Mouse (Mus musculus): ENCODE results near the gene Kif3a.

Kif3a gene

GRCm38 (mm10) chr11:53616748-53617558, 49.8 kb downstream of the Kif3a start:
- DNase-seq (ENCODE audit: inconsistent ontology term), result no peak

DNA sequence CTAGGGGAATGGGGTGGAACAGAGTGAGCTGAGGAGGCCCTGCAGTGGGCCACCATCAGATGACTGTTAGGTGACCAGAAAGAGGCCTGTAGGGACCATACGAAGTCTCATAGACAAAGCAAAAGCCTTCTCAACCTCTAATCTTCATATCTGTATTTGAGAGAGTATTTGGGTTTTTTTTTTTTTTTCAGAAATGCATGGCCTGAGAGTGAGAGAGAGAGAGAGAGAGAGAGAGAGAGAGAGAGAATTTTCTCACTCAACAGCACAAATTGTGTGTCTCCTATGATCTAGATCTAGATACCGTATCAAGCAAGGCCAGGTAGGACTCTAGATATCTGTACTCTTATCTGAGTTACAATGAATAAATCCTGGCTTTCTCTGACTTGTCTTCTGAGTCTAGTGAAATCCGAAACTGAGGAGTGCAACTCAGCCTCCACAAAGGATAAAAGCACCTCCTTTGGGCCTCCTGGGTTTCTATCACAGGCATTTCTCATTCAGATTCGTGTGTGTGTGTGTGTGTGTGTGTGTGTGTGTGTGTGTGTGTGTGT, 50.5 kb downstream of the Kif3a start:
- DNase-seq (ENCODE audit: inconsistent ontology term), result no peak

DNA sequence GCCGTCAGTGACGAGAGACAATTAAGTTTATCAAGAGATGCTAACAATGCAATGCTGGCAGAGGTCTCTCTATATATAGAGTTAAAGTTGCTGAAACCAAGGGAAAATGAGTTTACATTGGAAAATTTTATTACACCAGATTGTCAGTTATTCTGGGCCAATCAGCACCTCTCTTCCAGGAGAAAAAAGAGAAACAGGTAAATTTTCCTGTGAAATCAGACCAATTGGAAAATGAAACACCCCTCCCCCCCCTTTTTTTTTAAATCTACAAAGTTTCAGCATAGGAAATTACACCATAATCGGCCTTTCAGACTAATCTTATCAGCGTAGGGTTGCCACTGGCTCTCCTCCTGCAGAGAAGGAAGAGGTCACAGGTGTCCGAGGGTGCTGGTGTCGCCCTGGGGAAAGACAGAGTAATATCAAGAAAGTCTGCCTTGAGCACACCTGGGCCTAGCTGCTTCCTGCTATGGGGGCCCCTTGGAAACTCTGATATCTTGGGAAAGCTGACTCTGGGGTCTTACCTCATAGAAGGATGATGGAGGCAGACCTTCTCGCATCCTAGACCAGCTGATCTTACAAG, 51.5 kb downstream of the Kif3a start, which contains the start of gene Il4:
Il4 (minus strand) TSS at position 51 of the 580 bp plus-strand sequence.
- DNase-seq (ENCODE audit: inconsistent ontology term), result no peak

GRCm38 (mm10) chr11:53619428-53619827, 52.2 kb downstream of the Kif3a start:
- DNase-seq (ENCODE audit: inconsistent ontology term), result no peak

GRCm38 (mm10) chr11:53620094-53620493, 52.9 kb downstream of the Kif3a start:
- no peak for DNase-seq (ENCODE audit: inconsistent ontology term)

GRCm38 (mm10) chr11:53621582-53622439, 54.6 kb downstream of the Kif3a start:
- DNase-seq (ENCODE audit: inconsistent ontology term), result no peak

DNA sequence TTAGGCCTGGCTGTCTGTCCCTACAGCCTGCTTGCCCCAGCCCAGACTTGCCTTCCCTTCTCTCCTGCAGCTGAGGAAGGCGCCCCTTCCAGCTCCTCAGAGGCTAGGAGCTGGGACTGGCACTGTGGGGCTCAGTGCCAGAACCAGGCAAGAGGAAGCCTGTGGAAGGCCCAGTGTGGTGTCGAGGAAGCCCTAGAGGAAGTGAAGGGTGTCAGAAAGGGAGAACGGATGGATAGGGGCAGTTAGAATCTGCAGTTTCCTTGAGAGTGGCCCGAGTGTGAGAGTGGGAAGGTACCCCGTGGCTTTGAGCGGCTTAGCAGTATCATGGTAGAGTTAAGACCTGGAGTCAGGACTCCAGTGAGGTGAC, 55.2 kb downstream of the Kif3a start:
- no peak for DNase-seq (ENCODE audit: inconsistent ontology term)

GRCm38 (mm10) chr11:53623573-53623972, 56.4 kb downstream of the Kif3a start:
- no peak for DNase-seq (ENCODE audit: inconsistent ontology term)

DNA sequence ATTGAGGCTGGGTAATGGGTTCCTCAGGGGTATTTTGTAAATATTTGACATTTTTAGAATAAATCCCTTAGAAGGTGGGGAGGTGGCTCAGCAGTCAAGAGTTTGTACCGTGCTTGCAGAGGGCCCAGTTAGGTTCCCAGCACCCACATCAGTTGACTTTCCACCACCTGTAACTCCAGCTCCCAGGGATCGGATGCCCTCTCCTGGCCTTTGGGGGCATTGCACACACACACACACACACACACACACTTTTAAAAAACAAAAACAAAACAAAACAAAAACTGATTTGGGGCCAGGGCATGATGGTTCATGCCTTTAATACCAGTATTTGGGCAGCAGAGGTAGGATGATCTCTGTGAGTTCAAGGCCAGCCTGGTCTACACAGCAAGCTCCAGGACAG, 56.9 kb downstream of the Kif3a start:
- DNase-seq (ENCODE audit: inconsistent ontology term), result no peak

- no peak for DNase-seq (ENCODE audit: inconsistent ontology term)
These were observed 59.7 kb downstream of the Kif3a start for GRCm38 (mm10) chr11:53626802-53627373.

DNA sequence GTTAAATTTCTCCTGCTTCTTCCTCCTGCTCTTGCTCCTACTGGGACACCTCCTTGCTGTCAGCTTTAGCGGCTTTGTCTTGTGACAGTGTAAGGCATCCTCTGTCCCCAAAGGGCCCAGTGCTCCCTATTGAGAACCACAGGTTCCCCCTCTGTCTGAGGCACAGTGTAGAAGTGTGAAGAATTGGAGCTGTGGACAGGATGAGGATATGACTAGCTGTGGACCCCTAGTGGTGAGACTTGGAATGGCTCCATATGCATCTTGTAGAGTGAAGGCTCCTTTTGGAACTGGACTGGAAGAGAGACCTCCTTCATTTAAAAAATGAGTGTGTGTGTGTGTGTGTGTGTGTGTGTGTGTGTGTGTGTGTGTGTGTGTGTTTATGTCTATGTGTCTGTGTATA, 60.7 kb downstream of the Kif3a start:
- peak; percentile 55 for DNase-seq (ENCODE audit: inconsistent ontology term)

- no peak for DNase-seq (ENCODE audit: inconsistent ontology term)
These were observed 65.0 kb downstream of the Kif3a start for GRCm38 (mm10) chr11:53632122-53632733.

GRCm38 (mm10) chr11:53633644-53634043, 66.5 kb downstream of the Kif3a start:
- DNase-seq (ENCODE audit: inconsistent ontology term), result no peak

DNA sequence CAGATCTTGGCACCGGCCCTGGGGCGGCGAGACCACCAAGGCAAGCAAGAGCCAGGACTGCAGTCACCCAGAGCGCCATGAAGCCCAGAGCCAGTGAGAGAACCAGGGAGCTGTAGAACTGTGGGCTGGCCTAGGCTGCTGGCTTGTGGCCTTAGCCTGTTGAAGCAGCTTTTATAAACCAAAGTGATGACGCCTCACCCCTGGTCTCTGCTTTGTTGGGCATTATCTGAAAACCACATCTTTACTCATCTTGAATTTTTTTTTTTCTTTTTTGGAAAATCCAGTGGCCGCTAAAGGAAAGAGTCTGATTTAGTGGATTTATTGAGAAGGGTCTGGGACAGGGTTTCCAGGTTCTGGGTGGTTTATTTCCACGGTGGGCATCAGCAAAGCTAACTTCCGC, 67.4 kb downstream of the Kif3a start, which contains the start of gene Il13:
Il13 (minus strand) TSS at position 147 of the 400 bp plus-strand sequence.
- DNase-seq (ENCODE audit: inconsistent ontology term), result no peak

- no peak for DNase-seq (ENCODE audit: inconsistent ontology term)
These were observed 68.5 kb downstream of the Kif3a start for GRCm38 (mm10) chr11:53635590-53636182.

- DNase-seq (ENCODE audit: inconsistent ontology term), result peak; percentile 27
These were observed 69.0 kb downstream of the Kif3a start for GRCm38 (mm10) chr11:53636183-53636646.

DNA sequence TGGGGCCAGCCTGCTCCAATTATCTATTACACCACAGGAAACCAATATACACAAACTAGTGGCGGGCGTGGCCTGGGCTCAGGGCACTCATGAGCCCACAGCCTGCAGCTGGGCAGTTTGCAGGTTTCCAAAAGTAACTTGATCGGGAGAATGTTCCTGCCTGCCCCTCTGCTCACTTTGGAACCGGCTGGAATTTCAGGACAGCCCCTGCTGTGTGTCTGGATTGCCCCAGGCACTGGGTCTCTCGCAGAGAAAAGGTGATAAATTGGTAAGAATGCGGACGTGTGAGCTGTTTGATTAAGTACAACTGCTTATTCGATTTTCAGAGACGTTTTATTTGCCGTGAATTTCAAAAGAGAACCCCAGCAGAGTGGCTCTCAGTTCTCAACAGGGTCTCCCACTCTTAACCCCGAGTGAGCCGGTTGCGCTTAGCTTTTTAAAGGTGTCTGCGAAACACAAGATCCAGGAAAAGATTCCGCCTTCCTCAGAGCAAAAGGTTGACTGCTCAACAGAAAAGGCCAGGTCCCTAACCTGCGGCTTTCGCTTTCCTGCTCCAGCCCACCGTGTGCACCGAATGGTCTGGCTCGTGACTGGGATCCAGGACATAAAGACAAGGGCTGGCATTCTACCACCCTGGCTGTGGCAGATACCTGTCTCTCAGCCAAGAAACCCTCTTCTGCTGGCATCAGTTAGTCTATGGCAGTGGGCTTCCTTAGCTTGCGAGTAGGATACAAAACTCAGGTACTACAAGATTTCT, 70.0 kb downstream of the Kif3a start:
- DNase-seq (ENCODE audit: inconsistent ontology term), result no peak

GRCm38 (mm10) chr11:53637803-53638260, 70.7 kb downstream of the Kif3a start:
- DNase-seq (ENCODE audit: inconsistent ontology term), result no peak

GRCm38 (mm10) chr11:53642744-53643279, 75.6 kb downstream of the Kif3a start:
- no peak for DNase-seq (ENCODE audit: inconsistent ontology term)

- DNase-seq (ENCODE audit: inconsistent ontology term), result no peak
These were observed 76.8 kb downstream of the Kif3a start for GRCm38 (mm10) chr11:53644017-53644416.

Measured in Muller cell, postnatal 12 days (primary cell).